Mouse (Mus musculus) ES-Bruce4 (cell line): ENCODE results near the gene Otp. TPM values are rescaled to one million over a fixed set of nuclear protein-coding genes. Genes with fewer than 3 reads are reported as not detected.

Experiments
- H3K27ac ChIP-seq: 2 replicates; pipeline ENCODE4 v1.5.1; 2012; ENCODE audit warnings: low read length, inconsistent platforms; ENCODE audit not compliant: insufficient read depth
- H3K27me3 ChIP-seq: 2 replicates; pipeline ENCODE4 v1.6.1; 2012; ENCODE audit warnings: mild to moderate bottlenecking, low read length, inconsistent platforms; ENCODE audit not compliant: control insufficient read depth, poor library complexity, insufficient read depth, severe bottlenecking
- H3K36me3 ChIP-seq: 2 replicates; pipeline ENCODE4 v1.6.1; 2012; ENCODE audit warnings: inconsistent platforms, mild to moderate bottlenecking, low read length, moderate library complexity; ENCODE audit not compliant: control insufficient read depth, poor library complexity, insufficient read depth, severe bottlenecking
- H3K4me1 ChIP-seq: one replicate; pipeline ENCODE4 v1.8.1; 2011; ENCODE audit warnings: low read length; ENCODE audit not compliant: control insufficient read depth, insufficient read depth
- H3K4me3 ChIP-seq: 2 replicates; pipeline ENCODE4 v1.5.1; 2011; ENCODE audit warnings: low read depth, mild to moderate bottlenecking, low read length
- H3K9ac ChIP-seq: 2 replicates; pipeline ENCODE4 v1.6.1; 2012; ENCODE audit warnings: low read depth, mild to moderate bottlenecking, inconsistent platforms; ENCODE audit not compliant: poor library complexity, severe bottlenecking
- H3K9me3 ChIP-seq: replicated peaks from 2 replicates; pipeline ENCODE4 v1.6.1; 2012; ENCODE audit warnings: mild to moderate bottlenecking, low read length, inconsistent platforms; ENCODE audit not compliant: control insufficient read depth, poor library complexity, insufficient read depth, severe bottlenecking
- CTCF ChIP-seq: IDR thresholded peaks from one replicate; pipeline ENCODE4 v1.8.1; 2011; ENCODE audit warnings: low read depth, low read length
- EP300 ChIP-seq: IDR thresholded peaks from 2 replicates; pipeline ENCODE4 v1.6.1; 2011; ENCODE audit warnings: low read depth, low read length; ENCODE audit not compliant: insufficient read depth
- POLR2A ChIP-seq: IDR thresholded peaks from one replicate; pipeline ENCODE4 v1.8.1; 2011; ENCODE audit warnings: low read length; ENCODE audit not compliant: insufficient read depth
- polyA plus RNA-seq: library from polyadenylated mRNA; stranded (reverse); fragments of >200 nt; gene quantifications from 2 replicates; pipeline ENCODE4 v1.2.4, GENCODE M21; 2011; ENCODE audit warnings: low read depth; ENCODE audit not compliant: missing spikeins, insufficient read depth, insufficient read length

Gene Otp
- polyA plus RNA-seq, 1 experiment = not detected

DNA sequence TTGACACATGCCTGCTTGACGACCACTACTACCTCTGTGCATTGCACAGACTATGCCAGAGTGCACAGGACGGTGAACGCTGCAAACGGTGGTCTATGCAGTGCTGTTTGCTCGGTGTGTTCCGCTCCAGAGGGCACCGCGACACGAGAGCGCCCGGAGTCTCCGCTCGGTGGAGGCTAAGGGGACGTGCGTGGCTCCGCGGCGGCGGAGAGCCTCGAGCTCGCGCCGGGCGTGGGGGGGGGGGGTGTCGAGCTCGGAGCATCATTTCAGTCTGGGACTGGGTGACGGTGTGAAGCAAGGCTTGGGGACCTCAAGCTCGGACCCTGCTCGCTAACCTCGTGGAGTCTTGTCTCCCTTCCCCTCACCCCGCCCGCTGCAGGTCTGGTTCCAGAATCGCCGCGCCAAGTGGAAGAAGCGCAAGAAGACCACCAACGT, 7.3 kb downstream of the Otp start:
- Histone ChIP-seq H3K4me3 (peak overlapping the region; percentile 63), H3K4me1 (no peaks in the 10 kb centered on the region), H3K9ac (peak overlapping the region; percentile 19), H3K27ac (no peak overlapping the region), H3K9me3 (no peaks in the 10 kb centered on the region), H3K27me3 (peaks cover 26% of the 10 kb centered on the region), H3K36me3 (no peaks in the 10 kb centered on the region)
- no peak for TF ChIP-seq EP300
- TF ChIP-seq CTCF = no peak
- TF ChIP-seq POLR2A = no peak

DNA sequence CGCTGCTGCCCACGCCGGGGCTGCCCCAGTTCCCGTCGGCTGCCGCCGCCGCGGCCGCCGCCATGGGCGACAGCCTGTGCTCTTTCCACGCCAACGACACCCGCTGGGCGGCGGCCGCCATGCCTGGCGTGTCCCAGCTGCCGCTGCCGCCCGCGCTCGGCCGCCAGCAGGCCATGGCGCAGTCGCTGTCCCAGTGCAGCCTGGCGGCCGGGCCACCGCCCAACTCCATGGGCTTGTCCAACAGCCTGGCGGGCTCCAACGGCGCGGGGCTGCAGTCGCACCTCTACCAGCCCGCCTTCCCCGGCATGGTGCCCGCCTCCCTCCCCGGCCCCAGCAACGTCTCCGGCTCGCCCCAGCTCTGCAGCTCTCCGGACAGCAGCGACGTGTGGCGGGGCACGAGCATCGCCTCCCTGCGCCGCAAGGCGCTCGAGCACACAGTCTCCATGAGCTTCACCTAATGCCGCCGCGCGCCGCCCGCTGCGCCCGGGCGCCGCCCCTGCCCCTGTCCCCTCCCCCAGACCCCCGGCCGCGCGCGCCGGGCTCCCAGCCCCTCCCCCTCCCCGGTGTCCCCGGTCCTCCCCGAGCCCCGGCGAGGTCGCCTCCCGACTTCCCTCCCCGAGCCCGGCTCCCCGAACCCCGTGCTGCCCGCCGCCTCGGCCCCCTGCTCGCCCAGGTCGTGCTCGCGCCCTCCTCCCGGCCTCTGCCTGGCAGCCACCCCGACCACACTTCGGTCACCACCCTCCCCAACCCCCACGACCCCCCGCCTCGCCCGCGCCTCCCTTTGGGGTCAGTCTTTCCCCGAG, 8.0 kb downstream of the Otp start:
- H3K9ac ChIP-seq = peak overlapping the region; percentile 19
- TF ChIP-seq POLR2A = no peak
- TF ChIP-seq EP300 = no peak
- TF ChIP-seq CTCF = no peak
- H3K4me3 ChIP-seq = peak overlapping the region; percentile 72
- peaks cover 28% of the 10 kb centered on the region for H3K27me3 ChIP-seq
- no peaks in the 10 kb centered on the region for H3K36me3 ChIP-seq
- no peaks in the 10 kb centered on the region for H3K9me3 ChIP-seq
- no peak overlapping the region for H3K27ac ChIP-seq
- H3K4me1 ChIP-seq = no peaks in the 10 kb centered on the region

DNA sequence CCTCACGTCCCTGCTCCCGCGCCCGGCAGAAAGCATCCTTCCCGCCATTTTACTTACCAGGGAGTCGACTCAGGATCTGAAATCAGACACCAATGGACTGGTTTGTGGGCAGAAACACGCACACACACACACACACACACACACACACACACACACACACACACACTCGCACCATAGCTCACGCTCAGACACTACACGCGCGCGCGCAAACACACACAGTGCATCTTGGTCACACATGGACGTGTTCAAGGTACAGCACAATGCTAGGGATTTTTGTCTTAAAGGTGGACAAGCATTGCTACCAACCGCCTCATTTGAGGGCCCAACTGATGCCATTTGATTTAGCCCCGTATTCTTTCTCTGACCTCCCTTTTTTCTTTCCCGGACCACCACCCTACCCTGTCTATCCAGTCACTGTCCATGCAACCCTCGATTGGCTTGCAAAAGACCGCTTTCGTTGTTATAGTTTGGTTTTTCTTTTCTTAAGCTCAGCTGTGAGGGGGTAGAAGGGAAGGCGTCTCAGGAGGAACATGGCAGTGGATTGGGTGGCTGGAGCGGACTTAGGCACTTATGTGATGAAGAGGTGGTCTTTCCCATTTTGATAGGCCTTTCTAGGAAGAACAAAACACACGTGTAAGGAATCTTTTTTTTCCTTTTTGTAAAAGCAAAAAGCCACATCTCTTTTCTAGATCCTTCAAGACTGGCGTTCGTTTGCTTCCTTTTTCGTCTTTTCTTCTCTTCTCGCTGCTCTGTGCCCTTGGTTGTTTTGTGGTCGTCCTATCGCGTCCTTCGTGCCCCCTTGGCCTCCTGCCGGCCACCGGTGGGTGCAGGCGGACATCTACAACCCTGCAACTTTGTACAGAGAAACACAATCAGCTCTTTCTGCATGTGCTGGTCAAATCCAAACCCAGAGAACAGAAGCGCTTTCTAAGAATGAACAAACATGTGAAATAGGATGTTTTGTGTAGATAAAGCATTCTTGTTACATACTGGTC, 8.9 kb downstream of the Otp start:
- no peak overlapping the region for H3K27ac ChIP-seq
- peak overlapping the region; percentile 72 for H3K4me3 ChIP-seq
- H3K9ac ChIP-seq = peak overlapping the region; percentile 19; the same call in 1 of the 2 replicates
- H3K36me3 ChIP-seq = no peaks in the 10 kb centered on the region
- no peak for TF ChIP-seq POLR2A
- TF ChIP-seq CTCF = no peak
- TF ChIP-seq EP300 = no peak
- H3K9me3 ChIP-seq = no peaks in the 10 kb centered on the region
- H3K27me3 ChIP-seq = peaks cover 28% of the 10 kb centered on the region
- no peaks in the 10 kb centered on the region for H3K4me1 ChIP-seq

DNA sequence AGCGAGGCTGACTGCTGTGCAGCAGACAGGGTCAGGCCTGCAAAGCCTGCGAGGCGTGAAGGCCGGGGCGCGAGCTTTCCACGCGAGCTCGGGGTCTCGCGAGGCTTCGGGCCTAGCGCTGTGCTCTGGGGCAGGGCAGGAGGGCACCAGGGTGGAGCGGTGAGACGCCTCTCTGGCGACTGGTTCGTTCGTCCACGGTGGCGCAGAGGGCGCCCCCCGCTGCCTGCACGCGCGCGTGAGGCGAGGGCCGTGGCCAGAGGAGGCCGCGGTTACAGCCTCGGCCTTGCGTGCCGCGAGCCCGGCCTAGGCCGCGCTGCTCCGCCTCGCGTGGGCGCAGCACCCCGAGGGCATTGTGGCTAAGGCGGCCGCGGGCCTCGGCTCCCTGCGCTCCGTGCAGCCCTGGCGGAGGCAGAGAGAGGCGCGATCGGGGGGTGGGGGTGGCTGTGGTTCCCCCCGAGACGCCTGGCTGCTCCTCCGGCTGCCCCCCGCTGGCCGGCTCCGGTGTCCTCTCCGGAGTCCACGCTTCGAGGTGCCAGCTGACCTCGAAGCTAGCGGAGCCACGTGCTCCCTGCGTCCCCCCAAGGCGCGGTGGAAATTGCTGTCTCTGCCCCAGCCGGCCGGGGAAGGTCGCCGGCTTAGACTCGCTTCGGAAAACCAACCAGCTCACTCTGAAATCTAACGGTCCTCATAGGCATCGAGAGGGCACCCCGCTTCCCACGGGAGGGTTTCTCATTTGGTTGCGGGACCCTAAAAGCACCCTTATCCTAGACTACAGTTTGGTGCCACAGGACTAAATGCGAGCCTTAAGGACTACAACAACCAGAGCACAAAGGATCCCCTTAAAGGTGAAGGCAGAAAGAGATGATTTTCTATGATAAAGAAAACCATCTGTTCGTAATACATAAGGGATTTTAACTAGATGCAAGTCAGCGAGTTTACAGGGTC, 10.2 kb downstream of the Otp start:
- no peak for TF ChIP-seq CTCF
- no peak for TF ChIP-seq POLR2A
- TF ChIP-seq EP300 = no peak
- Histone ChIP-seq H3K4me3 (peak overlapping the region; percentile 37), H3K9ac (peak overlapping the region; percentile 18; the same call in 1 of the 2 replicates), H3K36me3 (no peaks in the 10 kb centered on the region), H3K9me3 (no peaks in the 10 kb centered on the region), H3K27me3 (peaks cover 23% of the 10 kb centered on the region), H3K4me1 (no peaks in the 10 kb centered on the region), H3K27ac (no peak overlapping the region)

DNA sequence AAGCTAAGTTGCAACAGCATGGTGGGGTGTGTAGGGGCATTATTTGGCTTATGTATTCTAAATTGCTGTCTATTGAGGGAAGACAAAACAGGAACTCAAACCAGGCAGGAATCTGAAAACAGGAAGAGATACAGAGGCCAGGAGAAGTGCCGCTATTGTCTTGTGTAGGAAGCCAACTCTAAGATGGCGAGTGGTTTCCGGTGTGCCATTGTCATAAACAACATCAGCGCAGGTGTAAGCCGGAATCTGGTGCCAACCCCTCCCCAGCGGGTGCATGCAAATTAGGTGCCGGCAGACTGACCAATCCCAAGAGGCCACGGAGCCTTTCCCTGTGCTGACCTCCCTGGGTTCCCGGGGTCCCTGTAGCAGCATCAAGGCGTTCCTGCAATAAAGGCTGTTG, 32.4 kb downstream of the Otp start:
- Histone ChIP-seq H3K9ac (no peak overlapping the region), H3K27me3 (no peaks in the 10 kb centered on the region), H3K4me3 (no peak overlapping the region), H3K27ac (no peak overlapping the region), H3K9me3 (no peaks in the 10 kb centered on the region), H3K36me3 (no peaks in the 10 kb centered on the region), H3K4me1 (no peaks in the 10 kb centered on the region)
- TF ChIP-seq EP300 (0 out of 2 replicates have a peak, but pooled peaks have one; percentile 38), POLR2A (no peak), CTCF (no peak)
